In the genomic region with DNA sequence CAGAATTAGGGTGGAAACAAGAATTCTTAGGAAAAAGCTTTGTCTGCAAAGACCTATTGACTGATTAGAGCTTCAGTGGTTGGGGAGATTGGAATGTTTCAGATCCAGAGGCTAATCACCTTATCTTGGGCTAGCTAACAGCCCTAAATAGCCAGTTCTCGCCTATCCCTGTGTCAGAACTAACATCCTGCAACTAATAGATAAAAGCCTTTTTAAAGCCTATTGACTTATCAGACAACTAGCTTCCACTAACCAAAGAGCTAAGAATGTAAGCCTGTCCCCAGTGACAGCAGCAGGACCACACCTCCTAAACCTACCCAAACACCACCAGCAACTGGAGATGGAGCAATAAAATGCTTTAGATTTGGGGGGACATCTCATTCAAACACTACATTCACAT, we compare ENCODE assay signal across 21 mouse cellular contexts. TPM values are rescaled to one million over a fixed set of nuclear protein-coding genes. Genes with fewer than 3 reads are reported as not detected.
DNase-seq lines count a peak whose midpoint lies in the region; ATAC-seq and TF ChIP-seq lines count a peak whose summit lies in the region.
"Had no signal": no experiment of that assay in that cellular context is flagged by ENCODE, and none has a peak within 500 bp of the region (broad histone marks: within the 10 kb centered on the region; RNA-seq: fewer than 3 reads in every experiment).

No protein-coding gene starts in this region.

- DNase-seq in lung, embryonic 14.5 days: no peak
- no peak for DNase-seq in lung, postnatal 0 days (ENCODE audit: low spot score)
- DNase-seq in c-Kit-positive CD71-positive TER-119-positive erythroid progenitor cells, embryonic 14.5 days (ENCODE audit: low spot score): peak; percentile 72
- DNase-seq in liver, embryonic 11.5 days (ENCODE audit: low spot score): no peak
- DNase-seq in cerebellum, adult 11-12 months: no peak
- DNase-seq in MN1 (ENCODE audit: low spot score): no peak
- DNase-seq: cerebellum, adult 9-10 months; heart, adult 18-20 months; heart, postnatal 10 days; right cerebral cortex, postnatal 14 days; spleen, adult 18-20 months; thymus, adult 2 months had no signal

- H3K27ac ChIP-seq in lung, embryonic 14.5 days (ENCODE audit: low read depth): no peak overlapping the region
- no peak overlapping the region for H3K27ac ChIP-seq in lung, postnatal 0 days (ENCODE audit: low read length)
- peak overlapping the region; percentile 41; the same call in 1 of the 2 replicates for H3K27ac ChIP-seq in liver, embryonic 11.5 days (ENCODE audit: low read depth, low read length)
- H3K27ac ChIP-seq in hindbrain, embryonic 16.5 days (ENCODE audit: low read depth, low read length): no peak overlapping the region
- H3K27ac ChIP-seq: embryonic facial prominence, embryonic 12.5 days; limb, embryonic 13.5 days; midbrain, embryonic 15.5 days; neural tube, embryonic 15.5 days had no signal

- 78% methylated on average over 1 of the region's 1 CpGs for WGBS in lung, embryonic 14.5 days
- 78% methylated on average over 1 of the region's 1 CpGs for WGBS in lung, postnatal 0 days
- 14% methylated on average over 1 of the region's 1 CpGs for WGBS in liver, embryonic 11.5 days
- 79% methylated on average over 1 of the region's 1 CpGs for WGBS in hindbrain, embryonic 16.5 days

- no peaks in the 10 kb centered on the region for H3K36me3 ChIP-seq in lung, embryonic 14.5 days (ENCODE audit: insufficient read depth)
- no peaks in the 10 kb centered on the region for H3K36me3 ChIP-seq in lung, postnatal 0 days (ENCODE audit: insufficient read depth, low read length)
- no peaks in the 10 kb centered on the region for H3K36me3 ChIP-seq in liver, embryonic 11.5 days (ENCODE audit: control insufficient read depth, insufficient read depth, low read length)
- no peaks in the 10 kb centered on the region for H3K36me3 ChIP-seq in hindbrain, embryonic 16.5 days (ENCODE audit: control insufficient read depth, insufficient read depth, low read length)
- H3K36me3 ChIP-seq: embryonic facial prominence, embryonic 12.5 days; limb, embryonic 13.5 days; midbrain, embryonic 15.5 days; neural tube, embryonic 15.5 days had no signal

- H3K27me3 ChIP-seq in lung, embryonic 14.5 days (ENCODE audit: insufficient read depth, low read length): no peaks in the 10 kb centered on the region
- no peaks in the 10 kb centered on the region for H3K27me3 ChIP-seq in lung, postnatal 0 days (replicated peaks; ENCODE audit: insufficient read depth, low read length)
- H3K27me3 ChIP-seq in liver, embryonic 11.5 days (replicated peaks; ENCODE audit: control insufficient read depth, insufficient read depth, low read length): no peaks in the 10 kb centered on the region
- no peaks in the 10 kb centered on the region for H3K27me3 ChIP-seq in hindbrain, embryonic 16.5 days (replicated peaks; ENCODE audit: control insufficient read depth, insufficient read depth, low read length)
- H3K27me3 ChIP-seq: embryonic facial prominence, embryonic 12.5 days; limb, embryonic 13.5 days; midbrain, embryonic 15.5 days; neural tube, embryonic 15.5 days had no signal

- H3K9ac ChIP-seq in lung, embryonic 14.5 days: no peak overlapping the region
- no peak overlapping the region for H3K9ac ChIP-seq in lung, postnatal 0 days (replicated peaks; ENCODE audit: low read depth)
- H3K9ac ChIP-seq in liver, embryonic 11.5 days (ENCODE audit: low read depth, low read length): no peak overlapping the region
- no peak overlapping the region for H3K9ac ChIP-seq in hindbrain, embryonic 16.5 days (ENCODE audit: low read depth, low read length)
- H3K9ac ChIP-seq: embryonic facial prominence, embryonic 12.5 days; limb, embryonic 13.5 days; midbrain, embryonic 15.5 days; neural tube, embryonic 15.5 days had no signal

- no peaks in the 10 kb centered on the region for H3K4me1 ChIP-seq in lung, embryonic 14.5 days (ENCODE audit: insufficient read depth)
- H3K4me1 ChIP-seq in lung, postnatal 0 days (ENCODE audit: insufficient read depth, low read depth, low read length): no peaks in the 10 kb centered on the region
- peaks cover 10% of the 10 kb centered on the region for H3K4me1 ChIP-seq in liver, embryonic 11.5 days (replicated peaks; ENCODE audit: control insufficient read depth, insufficient read depth, low read length)
- H3K4me1 ChIP-seq in hindbrain, embryonic 16.5 days (ENCODE audit: control insufficient read depth, insufficient read depth, low read depth, low read length): no peaks in the 10 kb centered on the region
- H3K4me1 ChIP-seq: embryonic facial prominence, embryonic 12.5 days; limb, embryonic 13.5 days; midbrain, embryonic 15.5 days; neural tube, embryonic 15.5 days had no signal

- ATAC-seq in lung, embryonic 14.5 days (ENCODE audit: insufficient read depth): peak; percentile 28; the same call in 1 of the 2 replicates
- ATAC-seq in lung, postnatal 0 days: no peak
- ATAC-seq in liver, embryonic 11.5 days (replicated peaks; ENCODE audit: low FRiP score): peak; percentile 98
- peak; percentile 50 for ATAC-seq in megakaryocyte progenitor cell, adult 5-6 weeks (replicated peaks; ENCODE audit: poor library complexity)
- no peak for ATAC-seq in hindbrain, embryonic 16.5 days
- ATAC-seq: forebrain, embryonic 16.5 days; inflammation-experienced regulatory T-cells, adult 6 months; midbrain, embryonic 15.5 days had no signal

- H3K4me3 ChIP-seq in lung, embryonic 14.5 days (ENCODE audit: low read depth, low read length): no peak overlapping the region
- H3K4me3 ChIP-seq in lung, postnatal 0 days (ENCODE audit: low read depth, low read length): no peak overlapping the region
- no peak overlapping the region for H3K4me3 ChIP-seq in liver, embryonic 11.5 days (ENCODE audit: low read depth, low read length)
- no peak overlapping the region for H3K4me3 ChIP-seq in hindbrain, embryonic 16.5 days (ENCODE audit: low read length)
- H3K4me3 ChIP-seq: embryonic facial prominence, embryonic 12.5 days; limb, embryonic 13.5 days; midbrain, embryonic 15.5 days; myocyte; neural tube, embryonic 15.5 days had no signal

- no peak for TF ChIP-seq CTCF in lung, embryonic 14.5 days (IDR thresholded peaks at IDR 0.05; ENCODE audit: low read depth)
- TF ChIP-seq CTCF in lung, postnatal 0 days (IDR thresholded peaks at IDR 0.05): no peak

- H3K4me2 ChIP-seq in lung, embryonic 14.5 days: no peak overlapping the region
- no peak overlapping the region for H3K4me2 ChIP-seq in lung, postnatal 0 days (replicated peaks; ENCODE audit: low read depth, low read length)
- peak overlapping the region; percentile 31; the same call in 1 of the 2 replicates for H3K4me2 ChIP-seq in liver, embryonic 11.5 days
- no peak overlapping the region for H3K4me2 ChIP-seq in hindbrain, embryonic 16.5 days (ENCODE audit: low read length)
- H3K4me2 ChIP-seq: embryonic facial prominence, embryonic 12.5 days; limb, embryonic 13.5 days; midbrain, embryonic 15.5 days; neural tube, embryonic 15.5 days had no signal

- TF ChIP-seq EP300 in lung, postnatal 0 days (IDR thresholded peaks at IDR 0.05): no peak

- no peaks in the 10 kb centered on the region for H3K9me3 ChIP-seq in lung, embryonic 14.5 days (ENCODE audit: low read depth, low read length)
- H3K9me3 ChIP-seq in lung, postnatal 0 days (ENCODE audit: low read length): no peaks in the 10 kb centered on the region
- no peaks in the 10 kb centered on the region for H3K9me3 ChIP-seq in liver, embryonic 11.5 days (ENCODE audit: control insufficient read depth, low read length)
- no peaks in the 10 kb centered on the region for H3K9me3 ChIP-seq in hindbrain, embryonic 16.5 days (ENCODE audit: control insufficient read depth, low read length)
- H3K9me3 ChIP-seq: embryonic facial prominence, embryonic 12.5 days; limb, embryonic 13.5 days; midbrain, embryonic 15.5 days; neural tube, embryonic 15.5 days had no signal

RNA-seq across cellular contexts. Expression of a gene that starts 34.6 kb away (rescaled TPM):
- 9.3 and 9.5 TPM in 2 replicates for polyA plus RNA-seq in lung, embryonic 14.5 days (2014; fragmentation: Nextera tagmentation; extraction: Ambion mirVana)
- polyA plus RNA-seq in lung, postnatal 0 days (2015; fragmentation: Nextera tagmentation; extraction: Ambion mirVana): 4.7 and 5.7 TPM in 2 replicates
- polyA plus RNA-seq in liver, embryonic 11.5 days (2014; fragmentation: Nextera tagmentation; extraction: Ambion mirVana): 0.70 and 1.5 TPM in 2 replicates
- total RNA-seq in megakaryocyte progenitor cell, adult 5-6 weeks (2015): not detected in 2 replicates
- total RNA-seq in megakaryocyte progenitor cell, adult 5-6 weeks (2017): 1.5 TPM in 1 of 2 replicates, not detected in the other
- 22.8 and 22.9 TPM in 2 replicates for polyA plus RNA-seq in hindbrain, embryonic 16.5 days (2015; fragmentation: Nextera tagmentation; extraction: Ambion mirVana)
- polyA plus RNA-seq: inflammation-experienced regulatory T-cells, adult 6 months had no signal

Comparison
In these comparisons a context has a peak if more than half of its experiments do, and no peak if none do; other contexts are left out.
1. ATAC-seq: peak in lung, embryonic 14.5 days (single experiment), liver, embryonic 11.5 days (single experiment) and megakaryocyte progenitor cell, adult 5-6 weeks (single experiment); none in lung, postnatal 0 days (single experiment) and hindbrain, embryonic 16.5 days (single experiment).